Mouse (Mus musculus): ENCODE measurements at regions not wholly inside any gene's neighbourhood (a gene's known extent, or its start where the extent isn't known, plus 50 kb on each side); places are given as distances from the start of the nearest gene placed in this dataset.

DNA sequence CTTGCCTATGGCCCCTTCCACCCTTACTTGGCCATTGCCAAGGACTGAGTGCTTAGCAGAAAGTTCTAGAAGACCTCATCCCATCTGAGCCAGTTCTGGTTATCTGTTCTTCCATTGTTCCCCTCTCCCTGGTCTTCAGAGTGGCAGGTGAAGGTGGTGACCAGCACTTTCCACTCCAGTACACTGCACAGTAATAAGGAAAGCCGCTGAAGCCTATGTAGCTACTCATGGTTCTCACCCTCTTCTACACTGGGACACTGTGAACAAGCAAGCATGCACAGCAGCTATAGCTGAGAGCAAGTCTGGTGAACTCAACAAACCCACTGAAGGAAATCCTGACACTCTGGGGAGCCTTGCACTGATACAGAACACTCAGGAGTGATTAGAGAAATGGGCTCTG lies 175.4 kb downstream of the Lmo4 start:
- TF ChIP-seq POLR2A (IDR thresholded peaks at IDR 0.05; ENCODE audit: borderline replicate concordance, extremely low read depth, low read depth, low read length) (no peak), CTCF (IDR thresholded peaks at IDR 0.05; ENCODE audit: insufficient read depth, low read length) (no peak)
